Mouse (Mus musculus) hindbrain, embryonic 16.5 days (tissue): Measurements from ENCODE around the gene Ostm1. TPM values are rescaled to one million over a fixed set of nuclear protein-coding genes. Genes with fewer than 3 reads are reported as not detected.

Experiments used
- ATAC-seq: fragments of 200-750 bp; cut with Nextera tagmentation; 2 replicates; pipeline ENCODE4 v1.8.0; 2017; ENCODE audit warnings: moderate TSS enrichment, moderate library complexity
- H3K27ac ChIP-seq: fragments of 300-500 bp; sonication (generic); 2 replicates; pipeline ENCODE4 v1.5.1; 2014; ENCODE audit warnings: low read depth, mild to moderate bottlenecking, control low read depth, low read length, moderate library complexity
- H3K27me3 ChIP-seq: fragments of 300-500 bp; sonication (generic); replicated peaks from 2 replicates; pipeline ENCODE4 v1.6.1; 2014; ENCODE audit warnings: low read length; ENCODE audit not compliant: control insufficient read depth, insufficient read depth
- H3K36me3 ChIP-seq: fragments of 300-500 bp; sonication (generic); 2 replicates; pipeline ENCODE4 v1.6.1; 2014; ENCODE audit warnings: mild to moderate bottlenecking, low read length, moderate library complexity, mixed read lengths; ENCODE audit not compliant: control insufficient read depth, insufficient read depth
- H3K4me1 ChIP-seq: fragments of 300-500 bp; sonication (generic); 2 replicates; pipeline ENCODE4 v1.6.1; 2014; ENCODE audit warnings: low read depth, low read length; ENCODE audit not compliant: control insufficient read depth, insufficient read depth
- H3K4me2 ChIP-seq: fragments of 300-500 bp; sonication (generic); 2 replicates; pipeline ENCODE4 v1.6.1; 2014; ENCODE audit warnings: mild to moderate bottlenecking, low read length, control low read depth, moderate library complexity
- H3K4me3 ChIP-seq: fragments of 300-500 bp; sonication (generic); 2 replicates; pipeline ENCODE4 v1.5.1; 2014; ENCODE audit warnings: mild to moderate bottlenecking, low read length, control low read depth, moderate library complexity
- H3K9ac ChIP-seq: fragments of 300-500 bp; sonication (generic); 2 replicates; pipeline ENCODE4 v1.6.1; 2014; ENCODE audit warnings: low read depth, mild to moderate bottlenecking, control low read depth, low read length, moderate library complexity
- H3K9me3 ChIP-seq: fragments of 300-500 bp; sonication (generic); 2 replicates; pipeline ENCODE4 v1.6.1; 2014; ENCODE audit warnings: mild to moderate bottlenecking, low read length, moderate library complexity; ENCODE audit not compliant: control insufficient read depth
- WGBS: fragments of 180-500 bp; shearing (Covaris S2); extraction: QIAGEN DNeasy Blood & Tissue Kit; methylation state at CpG from one replicate; pipeline ENCODE4 v1.1.7; 2014; 5-methylcytosine and 5-hydroxymethylcytosine counted together
- polyA plus RNA-seq: library from polyadenylated mRNA; unstranded; fragments of >200 nt; fragmentation: Nextera tagmentation; extraction: Ambion mirVana; gene quantifications from 2 replicates; pipeline ENCODE4 v1.2.1, GENCODE M21; 2015

The Ostm1 gene
- polyA plus RNA-seq, 1 experiment from 2014 or later: 38.4 TPM

GRCm38 (mm10) chr10:42633361-42634121 lies 49.9 kb downstream of the Ostm1 start:
- Histone ChIP-seq H3K9ac (no peak overlapping the region), H3K4me2 (peak overlapping the region; percentile 48), H3K4me1 (peaks cover 11% of the 10 kb centered on the region), H3K27ac (no peak overlapping the region), H3K27me3 (peaks cover 48% of the 10 kb centered on the region), H3K9me3 (no peaks in the 10 kb centered on the region), H3K4me3 (peak overlapping the region; percentile 22), H3K36me3 (no peaks in the 10 kb centered on the region)
- WGBS: 6% methylated on average over 23 of the region's 23 CpGs
- ATAC-seq: no peak

GRCm38 (mm10) chr10:42634122-42634720 lies 50.6 kb downstream of the Ostm1 start:
- Histone ChIP-seq H3K36me3 (no peaks in the 10 kb centered on the region), H3K4me2 (no peak overlapping the region), H3K9me3 (no peaks in the 10 kb centered on the region), H3K4me3 (no peak overlapping the region), H3K27ac (no peak overlapping the region), H3K4me1 (peaks cover 11% of the 10 kb centered on the region), H3K9ac (no peak overlapping the region), H3K27me3 (peaks cover 45% of the 10 kb centered on the region)
- WGBS: 3% methylated on average over 8 of the region's 8 CpGs
- ATAC-seq: no peak

GRCm38 (mm10) chr10:42635046-42635445 lies 51.4 kb downstream of the Ostm1 start:
- no peak overlapping the region for H3K4me2 ChIP-seq
- H3K4me1 ChIP-seq: peaks cover 11% of the 10 kb centered on the region
- H3K27ac ChIP-seq: no peak overlapping the region
- no peak overlapping the region for H3K9ac ChIP-seq
- H3K27me3 ChIP-seq: peaks cover 36% of the 10 kb centered on the region
- no peak overlapping the region for H3K4me3 ChIP-seq
- no peaks in the 10 kb centered on the region for H3K9me3 ChIP-seq
- 1% methylated on average over 11 of the region's 11 CpGs for WGBS
- H3K36me3 ChIP-seq: no peaks in the 10 kb centered on the region
- ATAC-seq: no peak

GRCm38 (mm10) chr10:42635566-42636359 lies 52.1 kb downstream of the Ostm1 start:
- H3K4me1 ChIP-seq: peaks cover 11% of the 10 kb centered on the region
- H3K9ac ChIP-seq: no peak overlapping the region
- no peaks in the 10 kb centered on the region for H3K9me3 ChIP-seq
- H3K4me3 ChIP-seq: peak overlapping the region; percentile 13
- no peak overlapping the region for H3K27ac ChIP-seq
- H3K4me2 ChIP-seq: peak overlapping the region; percentile 45
- H3K27me3 ChIP-seq: peaks cover 29% of the 10 kb centered on the region
- under 1% methylated on average over 48 of the region's 52 CpGs for WGBS
- no peak for ATAC-seq
- no peaks in the 10 kb centered on the region for H3K36me3 ChIP-seq

- Histone ChIP-seq H3K9ac (no peak overlapping the region), H3K36me3 (no peaks in the 10 kb centered on the region), H3K27ac (no peak overlapping the region), H3K27me3 (peaks cover 27% of the 10 kb centered on the region), H3K4me1 (peaks cover 11% of the 10 kb centered on the region), H3K4me2 (peak overlapping the region; percentile 34), H3K9me3 (no peaks in the 10 kb centered on the region), H3K4me3 (peak overlapping the region; percentile 11; the same call in 1 of the 2 replicates)
- 3% methylated on average over 27 of the region's 27 CpGs for WGBS
- ATAC-seq: no peak
These were observed 52.9 kb downstream of the Ostm1 start for GRCm38 (mm10) chr10:42636360-42637182.

GRCm38 (mm10) chr10:42637183-42637788 lies 53.7 kb downstream of the Ostm1 start:
- 6% methylated on average over 18 of the region's 18 CpGs for WGBS
- no peaks in the 10 kb centered on the region for H3K9me3 ChIP-seq
- no peak overlapping the region for H3K4me3 ChIP-seq
- H3K36me3 ChIP-seq: no peaks in the 10 kb centered on the region
- peaks cover 27% of the 10 kb centered on the region for H3K27me3 ChIP-seq
- H3K9ac ChIP-seq: no peak overlapping the region
- peak; percentile 62; the same call in 1 of the 2 replicates for ATAC-seq
- no peak overlapping the region for H3K27ac ChIP-seq
- H3K4me2 ChIP-seq: peak overlapping the region; percentile 34
- peaks cover 8% of the 10 kb centered on the region for H3K4me1 ChIP-seq

GRCm38 (mm10) chr10:42639856-42640255 lies 56.2 kb downstream of the Ostm1 start:
- H3K9ac ChIP-seq: no peak overlapping the region
- no peak overlapping the region for H3K4me3 ChIP-seq
- H3K36me3 ChIP-seq: no peaks in the 10 kb centered on the region
- no peak for ATAC-seq
- no peak overlapping the region for H3K4me2 ChIP-seq
- H3K4me1 ChIP-seq: peaks cover 6% of the 10 kb centered on the region; the same call in 1 of the 2 replicates
- H3K27ac ChIP-seq: no peak overlapping the region
- H3K9me3 ChIP-seq: no peaks in the 10 kb centered on the region
- peaks cover 15% of the 10 kb centered on the region for H3K27me3 ChIP-seq
- WGBS: 80% methylated on average over 6 of the region's 6 CpGs

GRCm38 (mm10) chr10:42643638-42644037 lies 60.0 kb downstream of the Ostm1 start:
- Histone ChIP-seq H3K4me2 (no peak overlapping the region), H3K36me3 (no peaks in the 10 kb centered on the region), H3K27ac (no peak overlapping the region), H3K4me1 (no peaks in the 10 kb centered on the region), H3K9ac (no peak overlapping the region), H3K4me3 (no peak overlapping the region), H3K9me3 (no peaks in the 10 kb centered on the region), H3K27me3 (peaks cover 3% of the 10 kb centered on the region; the same call in 1 of the 2 replicates)
- 84% methylated on average over 9 of the region's 9 CpGs for WGBS
- no peak for ATAC-seq
